Mouse (Mus musculus) CH12.LX (cell line): ENCODE data around the gene Otub2. TPM values are rescaled to one million over a fixed set of nuclear protein-coding genes. Genes with fewer than 3 reads are reported as not detected.
A peak's percentile ranks its signal among the peaks of the same experiment; 100 is the strongest.

ENCODE experiments used
- DNase-seq: peaks from one replicate; pipeline ENCODE4 v3.0.0-alpha.2; 2013; ENCODE audit errors: extremely low read depth
- H3K27ac ChIP-seq: 2 replicates; pipeline ENCODE4 v1.5.1; 2012; ENCODE audit warnings: low read depth, mild to moderate bottlenecking, control low read depth, moderate library complexity; ENCODE audit not compliant: insufficient read depth
- H3K27me3 ChIP-seq: replicated peaks from 2 replicates; pipeline ENCODE3; 2012; ENCODE audit warnings: inconsistent platforms
- H3K36me3 ChIP-seq, 2 experiments: replicated peaks in 1 of 2; 2 replicates each; pipeline versions ENCODE3 to v1.6.1; 2012; ENCODE audit warnings: inconsistent platforms in 1 of 2, low read length in 1 of 2, mild to moderate bottlenecking in 1 of 2, mixed read lengths in 1 of 2, moderate library complexity in 1 of 2; ENCODE audit not compliant: control insufficient read depth in 1 of 2, insufficient read depth in 1 of 2
- H3K4me1 ChIP-seq, 2 experiments: 2 replicates each; pipeline ENCODE4 v1.6.1; 2012; ENCODE audit warnings: inconsistent platforms in 1 of 2, moderate library complexity in 1 of 2; ENCODE audit not compliant: insufficient read depth in 2 of 2, control insufficient read depth in 1 of 2
- H3K4me2 ChIP-seq: 2 replicates; pipeline ENCODE4 v1.6.1; 2012; ENCODE audit warnings: low read depth, mild to moderate bottlenecking, control low read depth; ENCODE audit not compliant: poor library complexity, insufficient read depth, severe bottlenecking
- H3K4me3 ChIP-seq, 3 experiments: fragments of 150-350 bp in 1 of 3; sonication (generic) in 1 of 3; replicated peaks in 1 of 3; 2 replicates each; pipeline versions ENCODE3 to v1.5.1; 2011 to 2012; ENCODE audit warnings: low read depth in 2 of 3, low read length in 2 of 3, mild to moderate bottlenecking in 2 of 3, moderate library complexity in 2 of 3, control low read depth in 1 of 3, improper control_type of control experiment in 1 of 3, inconsistent platforms in 1 of 3, mixed read lengths in 1 of 3; ENCODE audit not compliant: poor library complexity in 1 of 3
- H3K79me2 ChIP-seq: replicated peaks from 2 replicates; pipeline ENCODE4 v1.6.1; 2012; ENCODE audit warnings: mild to moderate bottlenecking, moderate library complexity; ENCODE audit not compliant: control insufficient read depth, poor library complexity, insufficient read depth, severe bottlenecking; ENCODE audit errors: extremely low read depth
- H3K9ac ChIP-seq: 2 replicates; pipeline ENCODE4 v1.6.1; 2012; ENCODE audit warnings: low read depth, mild to moderate bottlenecking, control low read depth, moderate library complexity; ENCODE audit not compliant: insufficient read depth
- H3K9me3 ChIP-seq: replicated peaks from 2 replicates; pipeline ENCODE3; 2012; ENCODE audit warnings: low read length, inconsistent platforms, mixed read lengths
- CHD1 ChIP-seq: IDR thresholded peaks from 2 replicates; pipeline ENCODE4 v1.6.1; 2012; ENCODE audit warnings: low read depth, low read length, improper control_type of control experiment, inconsistent platforms
- CTCF ChIP-seq, 2 experiments: IDR thresholded peaks in 1 of 2; conservative IDR thresholded peaks in 1 of 2; 2 replicates each; pipeline ENCODE4 v1.5.1; 2011 to 2012; ENCODE audit warnings: low read depth in 2 of 2, low read length in 2 of 2, improper control_type of control experiment in 1 of 2, inconsistent platforms in 1 of 2, mild to moderate bottlenecking in 1 of 2, moderate library complexity in 1 of 2
- GABPA ChIP-seq: IDR thresholded peaks from 2 replicates; pipeline ENCODE4 v1.6.1; 2012; ENCODE audit warnings: low read depth, low read length, improper control_type of control experiment, inconsistent platforms; ENCODE audit not compliant: insufficient replicate concordance
- JUN ChIP-seq: IDR thresholded peaks from 2 replicates; pipeline ENCODE4 v1.6.1; 2011; ENCODE audit warnings: low read depth, mild to moderate bottlenecking, low read length, improper control_type of control experiment, moderate library complexity; ENCODE audit not compliant: insufficient read depth
- JUND ChIP-seq: conservative IDR thresholded peaks from 2 replicates; pipeline ENCODE4 v1.6.1; 2011; ENCODE audit warnings: low read depth, low read length, improper control_type of control experiment
- MYC ChIP-seq: IDR thresholded peaks from 2 replicates; pipeline ENCODE4 v1.6.1; 2011; ENCODE audit warnings: low read depth, mild to moderate bottlenecking, improper control_type of control experiment, low read length
- RAD21 ChIP-seq: IDR thresholded peaks from 2 replicates; pipeline ENCODE4 v1.6.1; 2011; ENCODE audit warnings: low read depth, mild to moderate bottlenecking, low read length, improper control_type of control experiment, moderate library complexity
- SMC3 ChIP-seq: IDR thresholded peaks from 2 replicates; pipeline ENCODE4 v1.6.1; 2011; ENCODE audit warnings: low read depth, low read length, improper control_type of control experiment
- TCF12 ChIP-seq: IDR thresholded peaks from 2 replicates; pipeline ENCODE4 v1.6.1; 2014; ENCODE audit warnings: low read depth, mild to moderate bottlenecking, inconsistent platforms, low read length, improper control_type of control experiment
- USF1 ChIP-seq: IDR thresholded peaks from 2 replicates; pipeline ENCODE4 v1.6.1; 2014; ENCODE audit warnings: low read depth, mild to moderate bottlenecking, inconsistent platforms, low read length, improper control_type of control experiment
- ZKSCAN1 ChIP-seq: IDR thresholded peaks from 2 replicates; pipeline ENCODE4 v1.6.1; 2012; ENCODE audit warnings: low read depth, inconsistent platforms, low read length, improper control_type of control experiment, borderline replicate concordance
- ZMIZ1 ChIP-seq: IDR thresholded peaks from 2 replicates; pipeline ENCODE4 v1.6.1; 2012; ENCODE audit warnings: low read depth, mild to moderate bottlenecking, inconsistent platforms, low read length, improper control_type of control experiment
- ZNF384 ChIP-seq: IDR thresholded peaks from 2 replicates; pipeline ENCODE4 v1.6.1; 2012; ENCODE audit warnings: low read depth, low read length, improper control_type of control experiment, inconsistent platforms
- dilution Hi-C: fragments of 300-500 bp; cut with MboI; formaldehyde crosslinking; loops from 2 replicates; pipeline ENCODE4 v1.14.3; 2020; ENCODE audit warnings: low sequenced_read_pairs; ENCODE audit not compliant: extremely low pct_unique_long_range_greater_than_20kb, extremely low pct_ligation_motif_present
- in situ Hi-C: fragments of 300-500 bp; cut with MboI; formaldehyde crosslinking; loops from 3 replicates; pipeline ENCODE4 v1.14.3; 2019; ENCODE audit warnings: low sequenced_read_pairs, low pct_ligation_motif_present, low pct_unique_long_range_greater_than_20kb, mixed read lengths
- polyA plus RNA-seq: library from polyadenylated mRNA; unstranded; fragments of >175 nt; gene quantifications from 2 replicates; pipeline ENCODE4 v1.2.1, GENCODE M21; 2012; ENCODE audit warnings: low read depth; ENCODE audit not compliant: insufficient read length
- total RNA-seq, 2 experiments: library from RNA; depleted of rRNA; stranded (reverse); fragments of 300-350 nt in 1 of 2; fragments of >200 nt in 1 of 2; gene quantifications; 2 replicates each; pipeline ENCODE4 v1.2.3; 2012 to 2014

The Otub2 gene
- total and polyA plus RNA-seq, 3 experiments = 3.0 to 11.5 (median 7.6) TPM

DNA sequence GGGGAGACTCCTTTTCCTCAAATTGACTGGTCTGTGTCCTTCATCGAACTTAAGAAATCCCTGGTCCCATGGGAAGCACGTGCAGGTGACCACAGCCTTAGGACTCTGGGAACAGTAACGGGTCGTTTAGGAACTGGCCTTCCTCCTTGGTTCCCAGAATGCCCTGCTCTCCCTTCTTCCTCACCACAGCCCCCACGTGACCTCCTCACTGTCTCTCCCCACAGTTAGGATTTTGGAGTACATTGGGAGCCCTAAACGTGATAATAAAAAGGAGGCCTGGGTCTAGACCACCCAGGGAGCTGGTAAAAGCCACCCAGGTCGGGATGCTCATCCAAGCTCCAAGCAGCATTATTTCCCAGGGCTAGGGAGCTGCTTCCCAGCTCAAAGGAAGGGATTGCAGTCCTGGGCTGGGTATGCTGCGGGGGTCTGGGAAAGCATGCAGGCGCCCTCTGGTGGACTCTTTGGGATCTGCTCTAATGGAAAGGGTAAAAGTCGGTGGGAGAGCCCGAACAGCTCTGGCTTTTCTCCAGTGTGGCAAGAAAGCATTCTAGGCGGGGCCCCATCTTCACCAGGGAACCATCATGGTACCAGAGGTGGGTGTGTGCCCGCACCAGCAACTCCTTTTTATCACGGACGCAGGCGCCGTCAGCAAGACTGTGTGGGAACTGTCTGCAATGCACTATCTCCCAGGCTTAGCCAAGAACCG, 20.7 kb upstream of the Otub2 start:
- no peak overlapping the region for H3K9ac ChIP-seq
- no peaks in the 10 kb centered on the region for H3K36me3 ChIP-seq

DNA sequence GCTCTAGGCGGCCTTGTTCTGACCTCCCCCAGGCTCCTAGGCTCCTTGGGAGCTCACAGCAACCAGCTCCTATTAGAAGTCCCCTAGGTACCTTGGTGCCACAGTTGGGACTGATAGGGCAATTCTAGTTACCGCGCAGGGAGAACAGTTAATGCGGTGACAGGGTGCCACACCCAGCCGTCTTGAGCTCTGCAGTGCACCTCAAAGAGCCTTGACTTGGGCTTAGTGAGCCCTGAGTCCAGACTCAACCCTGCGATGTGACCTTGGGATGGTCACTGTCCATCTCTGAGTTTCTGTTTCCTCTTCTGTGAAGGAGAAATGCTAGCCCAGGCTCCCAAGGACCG, 20.2 kb upstream of the Otub2 start:
- in situ Hi-C loops (loop anchor here (5.0 kb wide), 1 partner anchor 226 kb away; no protein-coding TSS in a partner anchor), dilution Hi-C loops (no loop called here)
- Histone ChIP-seq H3K4me2 (peak overlapping the region; percentile 41; the same call in 1 of the 2 replicates), H3K9ac (no peak overlapping the region), H3K4me1 (peaks cover 0 to 6% of the 10 kb centered on the region in 2 experiments; a peak in 2 of 4 replicates), H3K79me2 (no peaks in the 10 kb centered on the region), H3K9me3 (no peaks in the 10 kb centered on the region), H3K27ac (no peak overlapping the region), H3K36me3 (no peaks in the 10 kb centered on the region), H3K27me3 (peaks cover 32% of the 10 kb centered on the region), H3K4me3 (no peak overlapping the region)
- DNase-seq = no peak
- TF ChIP-seq CTCF (conservative IDR thresholded peaks at IDR 0.05 in 1 of 2, IDR thresholded peaks at IDR 0.05 in 1 of 2; ENCODE audit: low read depth in 2 of 2, low read length in 2 of 2) = no peak
- TF ChIP-seq TCF12 = no peak
- no peak for TF ChIP-seq USF1
- TF ChIP-seq ZKSCAN1 = no peak
- TF ChIP-seq ZMIZ1 = no peak

More for the DNA sequence above, 20.7 kb upstream of the Otub2 start:
- dilution Hi-C loops = no loop called here
- Histone ChIP-seq H3K27ac (no peak overlapping the region), H3K9me3 (no peaks in the 10 kb centered on the region), H3K79me2 (no peaks in the 10 kb centered on the region), H3K27me3 (peaks cover 30% of the 10 kb centered on the region), H3K4me3 (no peak overlapping the region), H3K4me2 (peak overlapping the region; percentile 41; the same call in 1 of the 2 replicates), H3K4me1 (peaks cover 0 to 11% of the 10 kb centered on the region in 2 experiments; a peak in 2 of 4 replicates)
- peak; percentile 60 for DNase-seq
- in situ Hi-C loops = loop anchor here (5.0 kb wide), 1 partner anchor 225 kb away; no protein-coding TSS in a partner anchor
- TF ChIP-seq CTCF (conservative IDR thresholded peaks at IDR 0.05 in 1 of 2, IDR thresholded peaks at IDR 0.05 in 1 of 2; ENCODE audit: low read depth in 2 of 2, low read length in 2 of 2) (peak; percentile 37 to 86), MYC (no peak), JUN (no peak), SMC3 (peak; percentile 75), RAD21 (peak; percentile 74), JUND (no peak), ZKSCAN1 (no peak), GABPA (no peak), CHD1 (no peak), ZNF384 (no peak), USF1 (no peak)
- TF ChIP-seq, all 38 proteins: peak for 3
